Mouse (Mus musculus) small intestine, adult 2 months (tissue): Measurements from ENCODE around the gene Trmu.

ENCODE experiments used
- CTCF ChIP-seq: fragments of 200-500 bp; IDR thresholded peaks from 2 replicates; pipeline ENCODE4 v1.5.1; 2012; ENCODE audit warnings: low read depth, mild to moderate bottlenecking, control low read depth, inconsistent platforms, low read length, moderate library complexity, mixed read lengths; ENCODE audit not compliant: insufficient replicate concordance, insufficient read length; ENCODE audit errors: extremely low read depth
- POLR2A ChIP-seq: fragments of 200-500 bp; IDR thresholded peaks from 2 replicates; pipeline ENCODE4 v1.6.1; 2012; ENCODE audit warnings: low read depth, mild to moderate bottlenecking, control low read depth, inconsistent platforms, low read length, moderate library complexity

- TF ChIP-seq CTCF: no peak
- no peak for TF ChIP-seq POLR2A
These were observed 385 bp downstream of the Trmu start for GRCm38 (mm10) chr15:85879498-85879895.
